Mouse (Mus musculus) liver, embryonic 14.5 days (tissue): ENCODE data around the gene Gm17660. TPM values are rescaled to one million over a fixed set of nuclear protein-coding genes. Genes with fewer than 3 reads are reported as not detected.
A peak's percentile ranks its signal among the peaks of the same experiment; 100 is the strongest.

Experiments
- ATAC-seq: fragments of 200-750 bp; cut with Nextera tagmentation; 2 replicates; pipeline ENCODE4 v1.8.0; 2017; ENCODE audit warnings: moderate number of reproducible peaks, mild to moderate bottlenecking, moderate library complexity; ENCODE audit not compliant: insufficient read depth
- DNase-seq, 3 experiments: peaks; one replicate each; pipeline ENCODE4 v3.0.0-alpha.2; 2012 to 2013; ENCODE audit warnings: low read depth in 3 of 3, low spot score in 3 of 3
- H3K27ac ChIP-seq: fragments of 300-500 bp; sonication (generic); 2 replicates; pipeline ENCODE4 v1.5.1; 2014; ENCODE audit warnings: moderate library complexity, mild to moderate bottlenecking, control low read depth, inconsistent platforms
- H3K27me3 ChIP-seq: fragments of 300-500 bp; sonication (generic); 2 replicates; pipeline ENCODE4 v1.6.1; 2014; ENCODE audit warnings: mild to moderate bottlenecking, low read length, moderate library complexity; ENCODE audit not compliant: control insufficient read depth, insufficient read depth
- H3K36me3 ChIP-seq: fragments of 300-500 bp; sonication (generic); replicated peaks from 2 replicates; pipeline ENCODE4 v1.6.1; 2014; ENCODE audit warnings: low read depth; ENCODE audit not compliant: control insufficient read depth, insufficient read depth
- H3K4me1 ChIP-seq, 2 experiments: fragments of 200-500 bp in 1 of 2; fragments of 300-500 bp in 1 of 2; sonication (generic) in 1 of 2; replicated peaks; 2 replicates each; pipeline ENCODE4 v1.6.1; 2012 to 2014; ENCODE audit warnings: antibody characterized with exemption in 1 of 2, inconsistent platforms in 1 of 2, low read length in 1 of 2; ENCODE audit not compliant: control insufficient read depth in 2 of 2, insufficient read depth in 2 of 2
- H3K4me2 ChIP-seq: fragments of 300-500 bp; sonication (generic); 2 replicates; pipeline ENCODE4 v1.6.1; 2014; ENCODE audit warnings: low read depth, mild to moderate bottlenecking, control low read depth, moderate library complexity
- H3K4me3 ChIP-seq, 2 experiments: fragments of 200-500 bp in 1 of 2; fragments of 300-500 bp in 1 of 2; sonication (generic) in 1 of 2; 2 replicates each; pipeline ENCODE4 v1.5.1; 2012 to 2014; ENCODE audit warnings: low read depth in 2 of 2, low read length in 2 of 2, mild to moderate bottlenecking in 2 of 2, control low read depth in 1 of 2, inconsistent platforms in 1 of 2, moderate library complexity in 1 of 2; ENCODE audit not compliant: insufficient read depth in 1 of 2
- H3K9ac ChIP-seq: fragments of 300-500 bp; sonication (generic); replicated peaks from 2 replicates; pipeline ENCODE4 v1.6.1; 2014; ENCODE audit warnings: mild to moderate bottlenecking, control low read depth, moderate library complexity
- H3K9me3 ChIP-seq: fragments of 300-500 bp; sonication (generic); 2 replicates; pipeline ENCODE4 v1.6.1; 2016; ENCODE audit warnings: low read length, mixed read lengths; ENCODE audit not compliant: control insufficient read depth
- CTCF ChIP-seq: IDR thresholded peaks from 2 replicates; pipeline ENCODE4 v1.5.1; 2016; ENCODE audit warnings: antibody characterized with exemption, low read depth, control low read depth
- EP300 ChIP-seq: IDR thresholded peaks from 2 replicates; pipeline ENCODE4 v1.6.1; 2016; ENCODE audit warnings: antibody characterized with exemption, low read depth
- WGBS: fragments of 180-500 bp; shearing (Covaris S2); extraction: QIAGEN DNeasy Blood & Tissue Kit; methylation state at CpG from one replicate; pipeline ENCODE4 v1.1.7; 2014; ENCODE audit not compliant: insufficient replicate concordance; 5-methylcytosine and 5-hydroxymethylcytosine counted together
- polyA plus RNA-seq, 2 experiments: library from polyadenylated mRNA; depleted of rRNA in 1 of 2; stranded (reverse) in 1 of 2; unstranded in 1 of 2; fragments of >200 nt; fragmentation: Nextera tagmentation in 1 of 2; extraction: Ambion mirVana in 1 of 2; gene quantifications; 2 replicates each; pipeline versions ENCODE4 v1.2.1 to v1.2.3; 2012 to 2014

The Gm17660 gene
- polyA plus RNA-seq (2012; rRNA removed) (not detected in 2 replicates), polyA plus RNA-seq (2014; fragmentation: Nextera tagmentation; extraction: Ambion mirVana) (not detected in 2 replicates)

GRCm38 (mm10) chr5:104077508-104077907 lies at the start of gene Gm17660:
Gene Gm17660 (minus strand): TSS chr5:104077608.
- H3K27ac ChIP-seq = no peak within 1 kb of the TSS
- 0 out of 4 replicates have a peak, but pooled peaks cover 0 to 1% of the 10 kb centered on the region in 2 experiments for H3K4me1 ChIP-seq
- H3K27me3 ChIP-seq = peaks cover 6% of the 10 kb centered on the region
- H3K4me2 ChIP-seq = no peak within 1 kb of the TSS
- TF ChIP-seq EP300 = no peak
- TF ChIP-seq CTCF = no peak
- no peaks in the 10 kb centered on the region for H3K36me3 ChIP-seq
- H3K9me3 ChIP-seq = no peaks in the 10 kb centered on the region
- no peak within 1 kb of the TSS for H3K4me3 ChIP-seq
- H3K9ac ChIP-seq = no peak within 1 kb of the TSS
- no peak for DNase-seq
- no peak for ATAC-seq
- WGBS = 68% methylated on average over 7 of the region's 7 CpGs

DNA sequence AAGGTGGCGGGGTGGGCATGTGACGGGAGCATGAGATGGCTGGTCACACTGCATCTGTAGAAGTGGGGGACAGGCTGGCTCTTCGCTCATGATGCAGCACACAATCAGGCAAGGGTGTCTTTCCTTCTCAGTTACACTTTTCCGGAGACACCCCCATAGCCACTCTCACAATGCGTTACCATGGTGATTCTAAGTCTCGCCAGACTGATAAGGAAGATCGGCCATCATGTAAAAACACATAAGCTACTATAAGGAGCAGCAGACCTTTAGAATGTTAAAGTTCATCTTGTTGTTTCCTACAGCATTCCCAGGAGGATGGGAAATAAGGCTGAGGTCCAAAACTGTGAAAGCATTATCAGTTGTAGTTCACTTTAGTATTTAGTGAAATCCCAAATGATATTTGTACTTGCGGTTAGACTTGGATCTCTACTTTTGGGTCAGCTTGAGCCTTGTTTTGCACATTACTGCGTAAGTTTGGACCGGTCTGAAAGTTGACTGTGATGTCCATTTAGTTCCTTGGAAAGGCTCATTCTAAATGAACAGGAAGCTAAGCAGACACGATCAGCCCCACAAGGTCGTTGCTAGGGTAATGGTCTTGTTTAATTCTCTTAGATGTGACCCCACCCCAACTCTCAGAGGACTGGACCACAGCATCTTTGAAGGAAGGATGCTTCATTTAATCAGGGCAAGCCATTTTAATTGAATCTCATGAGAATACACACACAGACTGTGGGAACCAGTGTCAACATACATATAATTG lies 49.3 kb upstream of the Gm17660 start:
- Histone ChIP-seq H3K9me3 (no peaks in the 10 kb centered on the region), H3K27me3 (no peaks in the 10 kb centered on the region), H3K9ac (no peak overlapping the region), H3K4me1 (no peaks in the 10 kb centered on the region), H3K4me3 (no peak overlapping the region), H3K27ac (no peak overlapping the region), H3K4me2 (no peak overlapping the region), H3K36me3 (no peaks in the 10 kb centered on the region)
- DNase-seq (no peak), ATAC-seq (no peak)
- no peak for TF ChIP-seq EP300
- WGBS = 61% methylated on average over 12 of the region's 12 CpGs

DNA sequence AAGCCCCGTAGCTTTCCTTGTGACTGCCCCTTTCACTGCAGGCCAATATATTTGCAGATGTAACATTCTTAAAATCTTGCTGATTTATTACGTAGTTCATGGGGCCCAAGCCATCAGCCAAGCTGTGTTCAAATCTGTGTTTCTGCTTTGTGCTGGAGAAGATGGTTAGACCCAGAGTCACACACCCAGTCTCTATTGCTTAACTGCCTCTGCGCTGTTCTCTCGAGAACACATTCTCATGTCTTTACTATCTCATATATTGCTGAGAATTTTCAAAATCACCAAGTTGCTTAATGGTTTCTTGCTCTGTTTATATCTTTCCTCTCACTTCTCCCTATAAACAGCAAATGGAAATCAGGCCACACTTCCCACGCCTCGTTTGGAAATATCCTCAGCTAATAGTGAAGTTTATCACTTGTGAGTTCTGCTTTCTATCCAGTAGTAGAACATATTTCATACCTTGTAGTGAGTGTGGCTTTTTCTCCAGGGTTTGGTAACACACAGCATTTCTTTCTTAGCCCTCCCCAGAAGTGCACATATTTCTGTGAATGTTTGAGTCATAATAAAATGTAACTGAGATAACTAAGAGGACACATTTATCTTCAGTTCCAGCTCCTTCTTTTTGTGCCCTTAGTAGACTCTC lies 46.7 kb upstream of the Gm17660 start:
- WGBS = 59% methylated on average over 6 of the region's 6 CpGs
- ATAC-seq = no peak
- no peak overlapping the region for H3K4me3 ChIP-seq
- DNase-seq = no peak
- no peaks in the 10 kb centered on the region for H3K27me3 ChIP-seq
- no peak overlapping the region for H3K4me2 ChIP-seq
- TF ChIP-seq EP300 (no peak), CTCF (no peak)
- H3K9me3 ChIP-seq = no peaks in the 10 kb centered on the region
- H3K36me3 ChIP-seq = no peaks in the 10 kb centered on the region
- no peaks in the 10 kb centered on the region for H3K4me1 ChIP-seq
- H3K9ac ChIP-seq = no peak overlapping the region
- no peak overlapping the region for H3K27ac ChIP-seq

DNA sequence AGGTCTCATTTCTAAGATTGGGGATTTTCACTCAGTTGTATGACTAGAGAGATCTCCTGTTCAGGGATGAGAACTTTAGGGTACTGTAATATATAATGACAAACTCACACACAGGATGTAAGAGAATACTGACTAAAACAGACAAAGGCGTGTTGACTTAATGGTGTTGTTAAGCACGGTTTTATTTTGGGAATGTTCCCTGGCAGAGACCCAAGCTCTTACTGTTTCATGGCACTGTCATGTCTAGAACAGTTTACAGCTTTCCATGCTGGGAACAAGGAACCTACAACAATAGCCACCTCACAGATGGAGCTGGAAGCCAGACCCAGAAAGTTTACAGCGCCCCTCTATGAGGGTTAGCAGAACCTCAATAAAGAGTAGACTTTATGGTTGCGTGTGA lies 38.5 kb upstream of the Gm17660 start:
- 67% methylated on average over 4 of the region's 4 CpGs for WGBS
- TF ChIP-seq EP300 (no peak), CTCF (no peak)
- Histone ChIP-seq H3K27me3 (no peaks in the 10 kb centered on the region), H3K4me2 (no peak overlapping the region), H3K36me3 (no peaks in the 10 kb centered on the region), H3K9me3 (no peaks in the 10 kb centered on the region), H3K27ac (no peak overlapping the region), H3K4me3 (no peak overlapping the region), H3K9ac (no peak overlapping the region), H3K4me1 (no peaks in the 10 kb centered on the region)
- DNase-seq (no peak), ATAC-seq (no peak)

DNA sequence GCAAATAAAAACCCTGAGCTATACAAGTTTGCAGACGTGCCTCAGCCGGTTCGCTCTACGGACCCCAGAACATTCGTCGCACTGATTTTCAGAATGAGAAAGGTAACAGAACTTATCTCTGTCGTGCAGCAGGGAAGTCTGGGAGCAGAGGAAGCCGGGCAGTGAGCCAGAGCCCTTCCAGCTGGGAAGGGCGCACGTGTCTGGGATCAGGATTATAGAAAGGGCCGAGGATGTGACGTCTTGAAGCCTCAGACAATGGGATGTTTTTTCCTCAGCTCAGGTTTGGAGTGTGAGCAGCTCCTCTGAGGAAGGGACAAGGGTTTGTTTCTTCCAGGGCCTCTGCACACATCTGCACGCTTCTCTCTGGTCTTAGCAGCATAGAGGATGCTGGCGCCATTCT lies 37.7 kb upstream of the Gm17660 start:
- H3K36me3 ChIP-seq = no peaks in the 10 kb centered on the region
- no peaks in the 10 kb centered on the region for H3K9me3 ChIP-seq
- no peak overlapping the region for H3K9ac ChIP-seq
- H3K27me3 ChIP-seq = no peaks in the 10 kb centered on the region
- no peak overlapping the region for H3K4me3 ChIP-seq
- 37% methylated on average over 14 of the region's 14 CpGs for WGBS
- TF ChIP-seq EP300 = no peak
- TF ChIP-seq CTCF = no peak
- DNase-seq (no peak), ATAC-seq (peak; percentile 43; the same call in 1 of the 2 replicates)
- H3K27ac ChIP-seq = no peak overlapping the region
- no peaks in the 10 kb centered on the region; a peak in 1 of 4 replicates for H3K4me1 ChIP-seq
- no peak overlapping the region for H3K4me2 ChIP-seq
